Mouse (Mus musculus) fat pad, adult 2 months (tissue): ENCODE results near the gene Taar9.
"Not testable (repeated sequence)": the region's sequence is repeated elsewhere in the genome, so short reads cannot be mapped to it uniquely, and the experiment has no call there.

ENCODE experiments used
- DNase-seq: peaks from one replicate; pipeline ENCODE4 v3.0.0-alpha.2; 2011; ENCODE audit warnings: low read depth, low spot score; ENCODE audit errors: extremely low read depth

Gene Taar9

GRCm38 (mm10) chr10:24109434-24109833, at the start of gene Taar9:
Taar9 (minus strand) TSS chr10:24109534.
- not testable (repeated sequence) for DNase-seq

GRCm38 (mm10) chr10:24158470-24159254, 49.3 kb upstream of the Taar9 start:
- DNase-seq, result no peak

GRCm38 (mm10) chr10:24150086-24150485, 40.8 kb upstream of the Taar9 start:
- DNase-seq, result no peak

- no peak for DNase-seq
These were observed 39.9 kb upstream of the Taar9 start, which contains the start of gene Stx7 for GRCm38 (mm10) chr10:24149135-24149781. Stx7 (plus strand) TSS chr10:24149302.

- no peak for DNase-seq
These were observed 33.4 kb upstream of the Taar9 start for GRCm38 (mm10) chr10:24142735-24143134.

GRCm38 (mm10) chr10:24138623-24139261, 29.4 kb upstream of the Taar9 start:
- DNase-seq, result no peak

- DNase-seq, result no peak
These were observed 24.8 kb upstream of the Taar9 start for GRCm38 (mm10) chr10:24134071-24134645.

GRCm38 (mm10) chr10:24133132-24133531, 23.8 kb upstream of the Taar9 start:
- no peak for DNase-seq

- DNase-seq, result no peak
These were observed 22.9 kb upstream of the Taar9 start for GRCm38 (mm10) chr10:24132273-24132672.

- no peak for DNase-seq
These were observed 22.3 kb upstream of the Taar9 start for GRCm38 (mm10) chr10:24131451-24132262.

- DNase-seq, result no peak
These were observed 1.9 kb upstream of the Taar9 start for GRCm38 (mm10) chr10:24111116-24111778.

GRCm38 (mm10) chr10:24108236-24108635, 1.1 kb downstream of the Taar9 start:
- DNase-seq, result no peak

- DNase-seq, result no peak
These were observed 1.6 kb downstream of the Taar9 start for GRCm38 (mm10) chr10:24107747-24108146.

- not testable (repeated sequence) for DNase-seq
These were observed 6.0 kb downstream of the Taar9 start for GRCm38 (mm10) chr10:24103299-24103698.

- DNase-seq, result not testable (repeated sequence)
These were observed 7.5 kb downstream of the Taar9 start, which contains the start of gene Taar8c for GRCm38 (mm10) chr10:24101812-24102211. Taar8c (minus strand) TSS chr10:24101912.

GRCm38 (mm10) chr10:24097010-24097409, 12.3 kb downstream of the Taar9 start:
- not testable (repeated sequence) for DNase-seq

- DNase-seq, result no peak
These were observed 17.1 kb downstream of the Taar9 start, which contains the start of gene Taar8b for GRCm38 (mm10) chr10:24092194-24092593. Taar8b (minus strand) TSS chr10:24092294.

- no peak for DNase-seq
These were observed 22.2 kb downstream of the Taar9 start for GRCm38 (mm10) chr10:24087168-24087567.

GRCm38 (mm10) chr10:24086555-24086954, 22.8 kb downstream of the Taar9 start:
- no peak for DNase-seq

- DNase-seq, result no peak
These were observed 23.4 kb downstream of the Taar9 start for GRCm38 (mm10) chr10:24085936-24086335.
